Mouse (Mus musculus) left cerebral cortex, postnatal 25 days (tissue): ENCODE data around the gene Nxf7. TPM values are rescaled to one million over a fixed set of nuclear protein-coding genes. Genes with fewer than 3 reads are reported as not detected.
"Not testable (repeated sequence)": the region's sequence is repeated elsewhere in the genome, so short reads cannot be mapped to it uniquely, and the experiment has no call there.

ENCODE experiments used
- DNase-seq, 2 experiments: peaks; one replicate each; pipeline ENCODE4 v3.0.0; 2022; ENCODE audit warnings: low spot score in 2 of 2, mixed read lengths in 1 of 2
- intact Hi-C: fragments of 180-260 bp; cut with DNase I; formaldehyde crosslinking; loops from one replicate; pipeline ENCODE4 v1.15.1; 2025
- total RNA-seq, 2 experiments: library from RNA; stranded (reverse); gene quantifications; 2 replicates each; pipeline ENCODE4 v1.2.3; 2021

Nxf7 gene
- total RNA-seq: 1 to 10 TPM; 2.6 to 3.0 TPM

DNA sequence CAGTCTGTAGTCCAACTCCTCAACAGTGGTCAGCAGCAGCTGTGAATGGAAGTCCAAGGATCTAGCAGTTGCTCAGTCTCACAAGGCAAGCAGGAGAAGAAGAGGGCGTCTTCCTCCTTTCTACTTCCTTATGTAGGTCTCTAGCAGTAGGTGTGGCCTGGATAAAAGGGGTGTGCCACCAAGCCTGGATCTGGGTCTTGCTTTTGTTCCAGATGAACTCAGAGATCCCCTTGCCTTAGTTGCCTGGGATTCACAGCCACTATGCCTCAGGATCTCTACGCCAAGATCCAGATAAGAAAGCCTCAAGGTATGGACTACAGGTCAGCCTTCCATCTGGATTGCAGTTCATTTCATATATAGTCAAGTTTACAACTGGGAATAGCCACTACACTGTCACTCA is at the start of gene Nxf7:
Gene Nxf7 (minus strand): TSS at position 101 of the 400 bp plus-strand sequence.
- DNase-seq: no peak
- intact Hi-C loops: loop anchor here (1.0 kb wide), 1 partner anchor 50 kb away; no protein-coding TSS in a partner anchor

DNA sequence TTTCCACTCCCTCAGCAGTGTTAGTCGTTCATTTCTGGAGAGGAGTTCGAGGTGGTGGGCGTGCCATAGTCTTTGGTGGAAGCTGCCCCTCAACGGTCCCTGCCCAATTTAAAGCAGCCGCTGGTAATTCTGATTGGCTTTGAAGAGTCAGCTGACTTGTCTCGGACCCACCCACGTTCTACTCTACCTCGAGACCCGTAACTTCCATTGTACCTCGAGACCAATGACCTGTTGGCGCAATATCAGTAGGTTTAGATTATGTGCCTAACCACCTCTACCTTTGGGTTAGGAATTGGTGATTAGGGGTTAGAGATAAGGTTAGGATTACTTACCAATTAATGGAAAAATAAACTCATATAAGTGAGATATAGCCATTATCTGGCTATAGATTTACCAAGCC is 29.0 kb upstream of the Nxf7 start, which contains the start of gene Prame:
Gene Prame (minus strand): TSS at position 101 of the 400 bp plus-strand sequence.
- DNase-seq: no peak
- intact Hi-C loops: no loop called here

DNA sequence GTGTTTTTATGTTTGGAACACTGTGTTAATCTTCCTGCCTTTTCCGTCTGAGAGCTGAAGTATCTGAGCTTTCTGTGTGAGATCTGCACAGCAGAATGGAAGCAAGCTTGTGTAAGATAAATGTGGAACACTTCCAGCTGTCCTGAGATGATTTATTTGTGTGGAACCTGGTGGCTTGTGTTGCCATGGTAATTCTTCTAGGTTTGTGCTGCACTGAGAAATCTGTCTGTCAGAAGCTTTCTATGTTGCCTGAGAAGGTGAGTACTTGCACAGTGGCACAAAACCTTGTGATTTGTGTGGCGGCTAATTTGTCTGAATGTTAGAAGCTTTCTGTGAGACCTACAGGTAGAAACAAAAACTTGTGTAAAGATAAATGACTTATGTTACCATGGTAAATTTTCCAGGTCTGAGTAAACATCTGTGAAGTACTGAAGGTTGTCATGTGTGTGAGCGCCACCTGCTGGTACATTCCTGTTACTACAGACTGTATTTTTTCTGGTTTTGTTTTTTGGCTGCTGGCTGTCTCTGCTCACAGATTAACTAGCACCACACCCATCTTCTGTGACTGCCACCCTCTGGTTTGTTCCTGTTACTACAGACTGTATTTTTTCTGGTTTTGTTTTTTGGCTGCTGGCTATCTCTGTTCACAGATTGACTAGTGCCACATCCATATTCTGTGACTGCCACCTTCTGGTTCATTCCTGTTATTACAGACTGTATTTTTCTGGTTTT is 2.9 kb upstream of the Nxf7 start:
- intact Hi-C loops: not testable (repeated sequence)
- peak; percentile 54 to 85 for DNase-seq

DNA sequence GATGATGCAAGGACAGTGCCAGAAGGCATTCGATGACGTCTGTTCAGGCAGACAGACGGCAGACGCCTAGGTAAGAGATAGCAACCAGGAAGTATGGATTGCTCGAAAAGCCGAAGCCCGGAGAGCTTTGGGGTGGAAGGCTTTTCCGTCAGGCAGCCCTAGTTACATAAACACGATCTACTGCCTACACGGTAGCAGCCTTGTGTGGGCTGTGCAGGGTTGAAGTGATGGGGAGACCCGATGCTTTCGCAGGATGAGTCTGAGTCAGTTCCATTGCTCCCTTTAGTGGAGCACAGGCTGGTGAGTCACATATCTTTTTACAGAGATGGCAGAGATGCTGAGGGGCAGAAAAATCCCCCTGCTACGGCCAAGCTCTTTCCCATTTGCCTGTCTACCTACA is 481 bp downstream of the Nxf7 start:
- peak; percentile 22 to 86 for DNase-seq
- intact Hi-C loops: no loop called here

DNA sequence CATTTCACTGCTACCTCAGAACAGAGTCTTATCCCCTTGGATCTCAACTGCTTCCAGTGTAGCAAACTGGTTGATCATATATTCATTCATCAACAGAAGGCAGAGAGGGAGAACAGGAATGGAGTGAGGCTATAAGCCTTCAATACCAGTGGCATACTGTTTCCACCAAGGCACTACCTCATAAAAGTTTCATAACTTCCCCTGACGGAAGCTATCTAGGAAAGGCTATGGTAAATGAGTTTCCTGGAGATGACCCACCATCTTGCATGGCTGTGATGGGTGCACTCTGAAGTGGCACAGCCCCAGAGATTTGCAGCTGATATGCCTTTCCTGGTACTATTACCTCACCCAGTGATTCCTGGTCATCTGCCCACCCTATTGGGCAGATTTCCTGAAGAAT is 22.2 kb downstream of the Nxf7 start:
- intact Hi-C loops: no loop called here
- no peak for DNase-seq

DNA sequence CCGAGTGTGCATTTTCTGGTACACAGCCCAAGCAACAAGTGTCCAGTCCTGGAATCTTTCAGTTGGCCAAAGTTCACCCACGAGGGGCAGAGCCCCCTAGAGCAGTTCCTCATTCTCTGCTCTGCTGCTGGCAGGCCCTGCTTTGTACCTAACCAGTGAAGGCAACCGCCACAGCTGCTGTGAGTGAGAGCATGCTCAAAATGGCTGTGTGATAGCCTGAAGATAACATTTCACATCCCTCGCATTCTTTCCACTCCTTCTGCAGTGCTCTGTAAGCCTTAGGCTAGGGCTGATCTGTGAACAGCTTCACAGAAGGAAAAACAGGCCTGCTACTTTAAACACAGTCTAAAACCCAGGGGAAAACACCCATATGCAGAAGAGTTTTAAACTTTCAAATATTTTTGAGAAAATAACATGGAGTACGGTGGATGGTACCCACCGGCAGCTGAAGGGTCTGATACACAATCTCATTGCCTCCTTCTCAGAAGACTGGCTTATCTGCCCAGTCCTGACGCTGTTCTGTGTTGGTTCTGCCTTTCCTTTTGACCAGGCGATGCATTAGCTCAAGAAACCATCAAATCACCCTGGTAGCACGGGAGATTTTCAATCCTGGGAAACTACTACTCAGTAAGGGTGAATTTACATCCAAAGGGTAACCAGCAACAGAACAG is 23.5 kb downstream of the Nxf7 start:
- intact Hi-C loops, DNase-seq: not testable (repeated sequence)

DNA sequence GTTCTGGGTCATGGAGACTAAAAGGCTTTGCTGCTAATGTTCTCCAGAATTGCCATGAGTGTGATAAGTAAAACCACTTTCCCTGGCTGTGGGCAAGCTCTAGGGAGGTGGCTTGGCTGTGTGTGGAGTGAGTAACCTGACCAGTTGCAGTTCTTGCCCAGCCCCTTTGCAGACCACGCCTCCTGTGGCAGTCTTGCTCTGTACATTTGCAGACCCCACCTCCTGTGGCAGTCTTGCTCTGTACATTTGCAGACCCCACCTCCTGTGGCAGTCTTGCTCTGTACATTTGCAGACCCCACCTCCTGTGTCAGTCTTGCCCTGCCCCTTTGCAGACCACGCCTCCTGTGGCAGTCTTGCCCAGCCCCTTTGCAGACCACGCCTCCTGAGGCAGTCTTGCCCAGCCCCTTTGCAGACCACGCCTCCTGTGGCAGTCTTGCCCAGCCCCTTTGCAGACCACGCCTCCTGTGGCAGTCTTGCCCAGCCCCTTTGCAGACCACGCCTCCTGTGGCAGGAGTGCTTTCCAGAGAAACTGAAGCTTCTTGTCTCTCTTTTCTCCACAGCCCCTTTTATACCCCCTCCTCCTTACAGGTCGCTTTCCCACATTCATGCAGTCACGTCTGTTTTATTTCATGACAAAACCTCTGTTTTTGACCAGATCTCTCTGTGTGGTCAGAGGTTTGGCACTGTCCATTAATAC is 24.2 kb downstream of the Nxf7 start:
- intact Hi-C loops, DNase-seq: not testable (repeated sequence)

DNA sequence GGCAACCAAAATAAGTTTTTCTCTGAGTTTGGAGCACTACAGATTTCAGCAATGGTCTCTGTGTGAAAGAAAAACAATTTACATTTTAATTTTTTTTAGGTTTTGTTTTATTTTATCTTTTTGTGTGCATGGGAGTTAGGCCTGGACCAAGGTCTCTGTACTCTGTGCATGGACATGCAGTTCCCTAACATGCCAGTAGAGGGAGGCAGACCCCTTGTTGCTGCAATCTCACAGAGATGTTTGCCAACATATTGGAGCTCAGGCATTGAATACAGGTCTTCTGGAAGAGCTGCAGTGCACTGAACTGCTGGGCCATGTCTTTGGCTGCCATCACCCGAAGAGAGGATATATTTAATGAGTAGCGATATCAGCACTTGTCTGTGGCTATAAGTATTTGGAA is 29.1 kb downstream of the Nxf7 start:
- intact Hi-C loops: not testable (repeated sequence)
- DNase-seq: peak; percentile 32 to 78

DNA sequence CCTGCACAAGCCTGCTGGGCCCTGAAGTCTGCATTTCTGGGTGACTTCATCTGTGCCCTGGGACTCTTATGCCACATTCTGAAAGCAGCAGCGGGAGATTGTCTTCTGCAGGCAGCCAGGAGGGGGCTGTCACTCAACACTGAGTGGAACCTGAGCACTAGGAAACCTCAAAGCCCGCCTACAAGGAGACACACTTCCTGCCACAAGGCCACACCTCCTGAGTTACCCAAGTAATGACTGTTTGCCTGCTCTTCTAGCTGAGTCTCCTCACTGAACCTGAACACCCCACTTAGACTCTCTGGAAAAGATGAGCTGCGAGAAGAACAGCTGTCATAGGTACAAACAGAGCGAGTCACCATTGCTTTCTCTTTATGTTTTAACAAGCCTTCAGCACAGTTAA is 33.6 kb downstream of the Nxf7 start:
- DNase-seq, intact Hi-C loops: not testable (repeated sequence)

DNA sequence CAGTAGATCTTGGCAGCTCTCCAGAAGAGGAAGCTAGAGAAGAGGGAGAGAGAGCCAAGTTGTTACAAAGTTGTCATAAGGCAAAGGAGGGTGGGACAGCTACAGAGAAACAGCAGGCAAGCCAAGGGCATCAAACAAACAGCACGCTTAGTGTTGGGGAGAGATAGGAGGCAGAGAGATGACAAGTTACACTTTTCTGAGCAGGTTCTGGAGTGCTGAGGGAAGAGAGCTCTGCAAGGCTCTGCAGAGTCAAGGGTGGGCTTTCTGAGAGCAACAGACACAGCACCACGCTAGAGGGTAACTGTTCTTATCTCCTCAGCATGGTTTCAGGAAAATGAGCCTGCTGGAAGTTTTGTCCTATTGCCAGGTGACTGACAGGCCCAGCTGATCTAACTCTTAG is 35.7 kb downstream of the Nxf7 start:
- DNase-seq: no peak
- intact Hi-C loops: no loop called here

DNA sequence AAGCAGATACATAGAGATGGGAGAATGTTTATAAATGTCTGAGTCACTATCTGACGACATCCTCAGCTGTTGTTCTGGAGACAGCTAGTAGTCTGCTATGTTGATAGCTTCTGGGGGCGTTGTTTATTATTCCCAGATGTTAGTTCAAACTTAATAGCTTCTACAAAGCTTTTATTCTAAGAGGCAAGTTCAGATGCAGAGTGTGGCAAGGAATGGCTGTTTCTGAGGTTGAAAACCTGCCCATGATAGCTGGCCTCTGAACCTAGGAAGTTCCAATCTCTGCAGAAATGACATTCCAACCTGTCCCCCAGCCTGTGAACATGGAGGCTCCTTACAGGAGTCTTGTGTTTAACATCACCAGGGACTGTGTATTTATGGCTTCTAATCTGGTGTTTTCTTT is 36.9 kb downstream of the Nxf7 start:
- DNase-seq, intact Hi-C loops: not testable (repeated sequence)

DNA sequence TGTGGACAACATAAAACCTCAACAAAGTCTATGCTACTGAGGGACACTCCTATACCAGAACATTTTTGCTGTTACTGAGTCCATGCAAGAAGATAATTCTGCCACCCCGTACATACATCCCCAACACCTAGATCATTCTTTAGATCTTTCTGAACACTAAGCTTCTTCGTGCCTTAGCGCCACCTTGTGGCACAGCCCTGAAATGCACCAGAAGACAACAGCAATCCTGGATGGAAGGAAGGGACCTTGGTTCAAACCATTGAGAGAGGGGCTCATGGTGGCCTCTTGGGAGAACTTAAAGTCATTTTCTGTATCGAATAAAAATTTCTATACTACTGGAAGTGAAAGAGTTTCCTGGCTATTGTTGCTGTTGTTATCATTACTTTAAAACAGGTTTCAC is 37.6 kb downstream of the Nxf7 start:
- peak; percentile 27 to 31 for DNase-seq
- intact Hi-C loops: not testable (repeated sequence)

DNA sequence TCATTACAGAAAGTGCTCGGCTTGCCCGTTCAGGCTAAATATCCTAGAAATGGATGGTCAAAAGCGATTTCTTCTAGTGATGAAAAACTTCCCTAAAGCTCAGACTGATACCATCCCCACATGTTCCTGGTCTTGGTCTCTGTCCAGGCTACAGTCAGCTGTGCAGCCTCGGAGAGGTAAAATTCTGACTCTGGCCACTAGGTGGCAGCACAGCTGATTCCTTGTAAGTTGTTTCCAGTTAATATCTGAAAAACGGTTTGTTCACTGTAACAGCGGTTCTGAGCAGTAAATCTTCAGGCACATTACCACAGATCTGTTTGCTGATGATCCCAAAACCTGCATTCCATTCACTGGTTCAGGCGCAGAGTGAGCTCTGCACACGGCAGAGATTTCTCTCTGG is 38.9 kb downstream of the Nxf7 start:
- peak; percentile 30 to 49 for DNase-seq
- intact Hi-C loops: not testable (repeated sequence)

Other genes starting within 250 kb of the Nxf7 start
- gene Gm5128, start 225.5 kb downstream of the Nxf7 start, total RNA-seq: not detected
- gene Gm7903, start 164.9 kb downstream of the Nxf7 start, total RNA-seq: not detected
- not detected for gene AV320801, start 104.2 kb downstream of the Nxf7 start, total RNA-seq
- not detected for gene Prame, start 28.9 kb upstream of the Nxf7 start, total RNA-seq
- gene Tcp11x2, start 95.0 kb upstream of the Nxf7 start, total RNA-seq: not detected
- not detected for gene Tmsb15a, start 126.5 kb upstream of the Nxf7 start, total RNA-seq
- 10 to 100 TPM; 29.2 to 32.7 TPM for gene Armcx5, start 144.0 kb upstream of the Nxf7 start, total RNA-seq
- 100 to 1,000 TPM; 334 to 352 TPM for gene Gprasp1, start 144.0 kb upstream of the Nxf7 start, total RNA-seq
- gene Bhlhb9, start 198.8 kb upstream of the Nxf7 start, total RNA-seq: 10 to 100 TPM; 66.6 to 71.0 TPM
- 100 to 1,000 TPM; 161 to 192 TPM for gene Gprasp2, start 240.3 kb upstream of the Nxf7 start, total RNA-seq